Mouse (Mus musculus): ENCODE measurements around the gene Hormad2. TPM values are rescaled to one million over a fixed set of nuclear protein-coding genes. Genes with fewer than 3 reads are reported as not detected.

Hormad2 gene
- polyA plus RNA-seq, 1 experiment: not detected

GRCm38 (mm10) chr11:4423818-4424217 lies 17.1 kb downstream of the Hormad2 start:
- no peak overlapping the region for H3K27ac ChIP-seq (ENCODE audit: insufficient read depth, low read depth, low read length)
- no peak overlapping the region for H3K4me3 ChIP-seq (ENCODE audit: insufficient read depth, low read depth, low read length)
- no peaks in the 10 kb centered on the region for H3K4me1 ChIP-seq (ENCODE audit: control insufficient read depth, insufficient read depth, low read length)
- 89% methylated on average over 8 of the region's 8 CpGs for WGBS
- TF ChIP-seq POLR2A (IDR thresholded peaks at IDR 0.05; ENCODE audit: insufficient read depth, low read depth, low read length) (no peak), CTCF (IDR thresholded peaks at IDR 0.05; ENCODE audit: insufficient read depth, low read depth, low read length) (no peak)

GRCm38 (mm10) chr11:4422494-4423425 lies 18.1 kb downstream of the Hormad2 start:
- WGBS: 88% methylated on average over 16 of the region's 16 CpGs
- no peak overlapping the region for H3K27ac ChIP-seq (ENCODE audit: insufficient read depth, low read depth, low read length)
- TF ChIP-seq POLR2A (IDR thresholded peaks at IDR 0.05; ENCODE audit: insufficient read depth, low read depth, low read length) (no peak), CTCF (IDR thresholded peaks at IDR 0.05; ENCODE audit: insufficient read depth, low read depth, low read length) (no peak)

GRCm38 (mm10) chr11:4421933-4422488 lies 18.9 kb downstream of the Hormad2 start:
- TF ChIP-seq POLR2A (IDR thresholded peaks at IDR 0.05; ENCODE audit: insufficient read depth, low read depth, low read length) (no peak), CTCF (IDR thresholded peaks at IDR 0.05; ENCODE audit: insufficient read depth, low read depth, low read length) (no peak)
- Histone ChIP-seq H3K27ac (ENCODE audit: insufficient read depth, low read depth, low read length) (no peak overlapping the region), H3K4me1 (ENCODE audit: control insufficient read depth, insufficient read depth, low read length) (no peaks in the 10 kb centered on the region), H3K4me3 (ENCODE audit: insufficient read depth, low read depth, low read length) (no peak overlapping the region)
- WGBS: 46% methylated on average over 6 of the region's 6 CpGs

More at GRCm38 (mm10) chr11:4422494-4423425, 18.1 kb downstream of the Hormad2 start:
- Histone ChIP-seq H3K4me3 (ENCODE audit: insufficient read depth, low read depth, low read length) (no peak overlapping the region), H3K4me1 (ENCODE audit: control insufficient read depth, insufficient read depth, low read length) (no peaks in the 10 kb centered on the region)

DNA sequence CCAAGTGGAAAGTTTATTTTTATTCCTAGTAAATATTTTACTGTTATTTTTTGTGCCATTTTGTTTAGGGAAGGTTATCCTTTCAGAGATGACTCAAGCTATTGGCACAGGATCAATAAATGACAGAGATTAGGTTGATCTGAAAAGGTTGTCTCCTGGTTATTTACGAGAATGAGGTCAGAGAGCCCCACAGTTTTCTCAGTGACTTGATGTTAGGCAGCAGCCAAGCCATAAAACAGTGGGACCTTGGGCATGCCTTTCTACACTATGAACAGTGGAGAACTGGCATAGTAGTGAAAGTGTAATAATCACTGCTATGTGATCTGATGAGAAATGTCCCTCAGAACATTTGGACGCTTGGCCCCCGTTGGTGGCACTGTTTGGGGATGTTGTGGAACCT lies 22.9 kb downstream of the Hormad2 start:
- H3K4me3 ChIP-seq (ENCODE audit: insufficient read depth, low read depth, low read length): no peak overlapping the region
- H3K4me1 ChIP-seq (ENCODE audit: control insufficient read depth, insufficient read depth, low read length): no peaks in the 10 kb centered on the region
- WGBS: 89% methylated on average over 3 of the region's 3 CpGs
- H3K27ac ChIP-seq (ENCODE audit: insufficient read depth, low read depth, low read length): no peak overlapping the region
- no peak for TF ChIP-seq POLR2A (IDR thresholded peaks at IDR 0.05; ENCODE audit: insufficient read depth, low read depth, low read length)
- no peak for TF ChIP-seq CTCF (IDR thresholded peaks at IDR 0.05; ENCODE audit: insufficient read depth, low read depth, low read length)

DNA sequence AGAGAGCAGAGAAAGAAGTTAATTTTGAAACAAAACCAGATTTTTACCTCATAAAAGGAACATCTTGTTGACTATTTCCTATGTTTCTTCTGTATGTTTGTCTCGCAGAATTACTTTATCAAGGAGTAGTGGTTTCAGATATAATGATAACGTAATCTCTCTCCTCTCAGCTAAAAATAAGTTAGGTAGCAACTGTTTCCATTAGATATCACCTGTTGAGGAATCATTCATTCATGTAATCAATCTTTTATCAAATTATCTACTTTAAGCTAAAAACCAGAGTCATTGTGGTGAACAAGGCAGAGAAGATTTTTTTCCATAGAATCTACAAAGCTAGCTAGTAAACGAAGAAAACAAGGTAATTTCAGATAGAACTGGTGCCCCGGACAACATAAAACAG lies 28.6 kb downstream of the Hormad2 start:
- 97% methylated on average over 4 of the region's 4 CpGs for WGBS
- Histone ChIP-seq H3K4me1 (ENCODE audit: control insufficient read depth, insufficient read depth, low read length) (no peaks in the 10 kb centered on the region), H3K4me3 (ENCODE audit: insufficient read depth, low read depth, low read length) (no peak overlapping the region), H3K27ac (ENCODE audit: insufficient read depth, low read depth, low read length) (no peak overlapping the region)
- no peak for TF ChIP-seq CTCF (IDR thresholded peaks at IDR 0.05; ENCODE audit: insufficient read depth, low read depth, low read length)
- TF ChIP-seq POLR2A (IDR thresholded peaks at IDR 0.05; ENCODE audit: insufficient read depth, low read depth, low read length): no peak

DNA sequence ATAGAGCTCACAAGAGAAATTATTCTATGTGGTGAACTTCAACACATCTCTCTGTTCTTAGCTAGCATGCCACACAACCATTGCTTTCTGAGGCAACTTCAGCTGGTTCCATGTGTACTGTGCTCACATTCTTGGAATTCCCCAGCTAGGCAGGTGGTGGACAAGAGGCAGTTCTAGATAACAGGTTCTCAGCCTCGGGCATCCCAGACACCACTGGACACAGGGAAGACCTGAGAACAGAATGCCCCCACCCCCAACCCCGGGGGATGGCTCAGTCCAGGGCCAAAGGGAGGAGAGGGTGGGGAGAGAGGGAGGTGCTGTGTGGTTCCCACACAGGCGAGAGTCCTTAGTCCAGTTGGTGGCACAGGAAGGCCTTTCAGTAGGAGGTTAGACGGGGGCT lies 36.6 kb downstream of the Hormad2 start:
- no peaks in the 10 kb centered on the region for H3K4me1 ChIP-seq (ENCODE audit: control insufficient read depth, insufficient read depth, low read length)
- TF ChIP-seq POLR2A (IDR thresholded peaks at IDR 0.05; ENCODE audit: insufficient read depth, low read depth, low read length) (no peak), CTCF (IDR thresholded peaks at IDR 0.05; ENCODE audit: insufficient read depth, low read depth, low read length) (no peak)
- no peak overlapping the region for H3K4me3 ChIP-seq (ENCODE audit: insufficient read depth, low read depth, low read length)
- no peak overlapping the region for H3K27ac ChIP-seq (ENCODE audit: insufficient read depth, low read depth, low read length)
- 60% methylated on average over 4 of the region's 4 CpGs for WGBS

DNA sequence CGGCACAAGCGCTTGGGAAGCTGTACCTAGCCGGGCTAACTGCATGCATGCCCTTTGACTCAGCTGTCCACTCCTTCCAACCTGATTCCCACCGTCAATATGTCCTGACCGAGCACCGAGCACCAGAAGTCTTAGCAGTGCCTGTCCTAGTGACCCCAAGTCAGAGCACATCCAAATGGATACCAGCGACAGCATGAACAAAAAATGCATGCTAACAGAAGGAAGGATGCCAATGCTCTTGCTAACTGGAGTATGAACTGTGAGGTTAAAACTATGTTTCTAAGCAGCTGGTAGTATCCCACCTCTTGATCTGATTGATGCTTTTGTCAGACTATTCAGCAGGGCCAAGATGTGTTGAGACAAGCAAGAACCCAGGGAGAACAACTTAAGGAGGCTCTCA lies 37.5 kb downstream of the Hormad2 start:
- TF ChIP-seq CTCF (IDR thresholded peaks at IDR 0.05; ENCODE audit: insufficient read depth, low read depth, low read length) (no peak), POLR2A (IDR thresholded peaks at IDR 0.05; ENCODE audit: insufficient read depth, low read depth, low read length) (no peak)
- no peak overlapping the region for H3K4me3 ChIP-seq (ENCODE audit: insufficient read depth, low read depth, low read length)
- 88% methylated on average over 7 of the region's 7 CpGs for WGBS
- H3K4me1 ChIP-seq (ENCODE audit: control insufficient read depth, insufficient read depth, low read length): no peaks in the 10 kb centered on the region
- H3K27ac ChIP-seq (ENCODE audit: insufficient read depth, low read depth, low read length): no peak overlapping the region

DNA sequence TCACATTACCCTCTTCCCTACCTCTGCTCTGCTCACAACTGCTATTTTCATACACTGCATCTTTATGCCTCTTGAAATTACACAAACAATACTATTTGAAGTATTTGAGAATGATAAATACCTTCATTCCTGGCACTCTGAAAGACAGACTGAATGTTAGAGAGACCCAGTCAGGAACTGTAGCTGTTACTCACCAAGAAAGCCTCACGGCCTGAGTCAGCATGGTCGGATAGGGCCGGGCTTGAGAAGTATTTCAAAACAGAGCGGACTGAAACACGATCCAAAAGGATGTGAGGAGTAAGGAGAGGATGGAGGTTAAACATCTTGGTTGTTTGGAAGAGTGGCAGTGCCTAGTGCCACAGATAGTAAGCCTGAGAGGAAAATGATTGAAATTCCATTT lies 39.7 kb downstream of the Hormad2 start:
- no peak overlapping the region for H3K4me3 ChIP-seq (ENCODE audit: insufficient read depth, low read depth, low read length)
- no peak overlapping the region for H3K27ac ChIP-seq (ENCODE audit: insufficient read depth, low read depth, low read length)
- no peaks in the 10 kb centered on the region for H3K4me1 ChIP-seq (ENCODE audit: control insufficient read depth, insufficient read depth, low read length)
- 79% methylated on average over 5 of the region's 5 CpGs for WGBS
- no peak for TF ChIP-seq CTCF (IDR thresholded peaks at IDR 0.05; ENCODE audit: insufficient read depth, low read depth, low read length)
- no peak for TF ChIP-seq POLR2A (IDR thresholded peaks at IDR 0.05; ENCODE audit: insufficient read depth, low read depth, low read length)

GRCm38 (mm10) chr11:4394226-4394625 lies 46.7 kb downstream of the Hormad2 start:
- no peaks in the 10 kb centered on the region for H3K4me1 ChIP-seq (ENCODE audit: control insufficient read depth, insufficient read depth, low read length)
- H3K27ac ChIP-seq (ENCODE audit: insufficient read depth, low read depth, low read length): no peak overlapping the region
- H3K4me3 ChIP-seq (ENCODE audit: insufficient read depth, low read depth, low read length): no peak overlapping the region
- TF ChIP-seq POLR2A (IDR thresholded peaks at IDR 0.05; ENCODE audit: insufficient read depth, low read depth, low read length) (no peak), CTCF (IDR thresholded peaks at IDR 0.05; ENCODE audit: insufficient read depth, low read depth, low read length) (no peak)

All from olfactory bulb, adult 2 months (tissue).